Mouse (Mus musculus) gastrocnemius, adult 2 months (tissue): ENCODE data around the gene Hist2h4. TPM values are rescaled to one million over a fixed set of nuclear protein-coding genes. Genes with fewer than 3 reads are reported as not detected.

Source experiments
- DNase-seq: peaks from one replicate; pipeline ENCODE4 v3.0.0; 2022
- H3K27ac ChIP-seq: fragments of 200-600 bp; 2 replicates; pipeline ENCODE4 v1.8.1; 2022; ENCODE audit warnings: mild to moderate bottlenecking
- H3K4me3 ChIP-seq: fragments of 200-600 bp; 2 replicates; pipeline ENCODE4 v1.8.1; 2022; ENCODE audit warnings: mild to moderate bottlenecking, moderate library complexity
- CTCF ChIP-seq: fragments of 200-600 bp; IDR thresholded peaks from 2 replicates; pipeline ENCODE4 v1.8.1; 2022; ENCODE audit warnings: antibody characterized with exemption, mild to moderate bottlenecking, moderate library complexity
- intact Hi-C: fragments of 180-260 bp; cut with DNase I; formaldehyde crosslinking; loops from one replicate; pipeline ENCODE4 v1.15.1; 2025
- total RNA-seq, 2 experiments: library from RNA; stranded (reverse); gene quantifications; 2 replicates each; pipeline ENCODE4 v1.2.3; 2021

The Hist2h4 gene
- total RNA-seq, 2 experiments from 2014 or later: 5.7 to 6.6 TPM

GRCm38 (mm10) chr3:96237904-96238511 lies 25.1 kb downstream of the Hist2h4 start:
- H3K27ac ChIP-seq: no peak overlapping the region
- TF ChIP-seq CTCF: no peak
- H3K4me3 ChIP-seq: peak overlapping the region; percentile 19; the same call in 1 of the 2 replicates
- no peak for DNase-seq
- intact Hi-C loops: loop anchor here (2.0 kb wide), 1 partner anchor 15 kb away; no protein-coding TSS in a partner anchor

DNA sequence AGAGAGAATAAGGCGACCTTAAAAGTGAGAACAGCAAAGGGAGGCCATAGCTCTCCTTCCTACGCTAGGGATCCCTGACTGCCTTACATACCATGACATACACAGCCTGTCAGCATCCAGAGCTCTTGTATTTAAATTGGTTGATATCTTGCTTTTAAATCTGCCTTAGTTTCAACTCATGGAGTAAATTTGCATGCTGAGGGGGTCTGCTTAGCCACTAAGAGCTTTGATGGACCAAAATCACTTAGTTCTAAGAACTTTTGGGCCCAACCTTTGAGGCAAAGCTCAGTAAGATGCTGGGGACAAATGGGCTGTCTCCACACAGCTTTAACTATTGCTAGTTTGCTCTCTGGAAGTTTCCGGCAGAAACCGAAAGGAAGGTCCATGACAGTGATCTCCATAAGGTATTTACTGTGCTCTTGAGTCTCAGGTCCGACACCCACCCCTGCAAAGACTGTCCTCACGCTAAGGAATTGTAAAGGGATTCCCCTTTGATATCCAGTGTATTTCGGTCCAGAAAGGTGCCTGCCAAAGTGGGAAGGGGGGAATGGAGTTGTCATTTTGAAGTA lies 25.7 kb downstream of the Hist2h4 start:
- no peak for DNase-seq
- no peak overlapping the region for H3K27ac ChIP-seq
- TF ChIP-seq CTCF: no peak
- intact Hi-C loops: loop anchor here (2.0 kb wide), 1 partner anchor 15 kb away; no protein-coding TSS in a partner anchor
- H3K4me3 ChIP-seq: no peak overlapping the region

- no peak overlapping the region for H3K4me3 ChIP-seq
- no peak for TF ChIP-seq CTCF
- no peak overlapping the region for H3K27ac ChIP-seq
- intact Hi-C loops: loop anchor here (2.0 kb wide), 1 partner anchor 14 kb away; no protein-coding TSS in a partner anchor
- no peak for DNase-seq
Measured at GRCm38 (mm10) chr3:96236834-96237334, 26.2 kb downstream of the Hist2h4 start.

- Histone ChIP-seq H3K27ac (no peak overlapping the region), H3K4me3 (no peak overlapping the region)
- intact Hi-C loops: loop anchor here (2.0 kb wide), 1 partner anchor 13 kb away; no protein-coding TSS in a partner anchor
- TF ChIP-seq CTCF: no peak
- no peak for DNase-seq
Measured at GRCm38 (mm10) chr3:96235836-96236235, 27.3 kb downstream of the Hist2h4 start.

DNA sequence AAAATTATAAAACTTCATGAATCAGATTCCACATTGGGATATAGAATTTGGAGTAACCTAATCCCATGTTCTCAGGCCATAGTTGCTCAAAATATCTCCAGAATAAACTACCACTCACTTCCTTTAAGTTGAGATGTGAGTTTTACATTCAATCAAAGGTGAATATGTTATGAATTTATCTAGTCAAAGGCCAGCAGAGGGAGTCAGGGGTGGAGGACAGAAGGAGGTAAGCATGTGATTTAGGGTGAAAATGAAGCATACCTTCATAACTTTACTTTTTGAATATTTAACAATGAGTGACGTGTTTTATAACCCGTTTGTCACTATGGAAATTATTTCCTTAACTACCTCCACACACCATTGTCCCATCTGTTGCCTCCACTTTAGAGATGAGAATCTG lies 28.2 kb downstream of the Hist2h4 start:
- H3K4me3 ChIP-seq: no peak overlapping the region
- TF ChIP-seq CTCF: no peak
- no peak overlapping the region for H3K27ac ChIP-seq
- intact Hi-C loops: no loop called here
- DNase-seq: no peak

DNA sequence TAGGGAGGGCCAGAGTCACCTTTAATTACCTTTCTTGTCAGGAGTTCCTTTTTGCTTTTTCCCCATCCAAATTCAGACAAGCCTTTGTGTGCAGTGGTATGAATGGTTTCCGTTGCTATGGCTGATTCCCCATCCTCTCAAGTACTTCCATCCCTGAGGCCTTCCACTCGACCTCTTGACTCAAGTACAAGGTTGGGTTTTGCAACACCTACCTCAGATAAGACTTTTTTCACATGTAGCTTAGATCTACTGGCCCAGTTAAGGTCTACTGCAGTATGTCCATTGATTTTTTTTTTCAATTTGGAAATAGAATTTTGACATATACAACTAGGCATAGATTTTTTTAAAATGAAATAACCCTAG lies 31.4 kb downstream of the Hist2h4 start:
- no peak for DNase-seq
- no peak for TF ChIP-seq CTCF
- Histone ChIP-seq H3K4me3 (no peak overlapping the region), H3K27ac (no peak overlapping the region)
- intact Hi-C loops: no loop called here

- no peak overlapping the region for H3K4me3 ChIP-seq
- no peak for DNase-seq
- intact Hi-C loops: no loop called here
- no peak for TF ChIP-seq CTCF
- 0 out of 2 replicates have a peak overlapping the region, but pooled peaks have one; percentile 20 for H3K27ac ChIP-seq
Measured at GRCm38 (mm10) chr3:96230910-96231757, 32.0 kb downstream of the Hist2h4 start.

- H3K27ac ChIP-seq: no peak overlapping the region
- DNase-seq: no peak
- no peak overlapping the region for H3K4me3 ChIP-seq
- no peak for TF ChIP-seq CTCF
- intact Hi-C loops: no loop called here
Measured at GRCm38 (mm10) chr3:96230404-96230803, 32.7 kb downstream of the Hist2h4 start.

GRCm38 (mm10) chr3:96228828-96229227 lies 34.3 kb downstream of the Hist2h4 start:
- intact Hi-C loops: no loop called here
- H3K4me3 ChIP-seq: no peak overlapping the region
- DNase-seq: no peak
- no peak overlapping the region for H3K27ac ChIP-seq
- TF ChIP-seq CTCF: no peak

DNA sequence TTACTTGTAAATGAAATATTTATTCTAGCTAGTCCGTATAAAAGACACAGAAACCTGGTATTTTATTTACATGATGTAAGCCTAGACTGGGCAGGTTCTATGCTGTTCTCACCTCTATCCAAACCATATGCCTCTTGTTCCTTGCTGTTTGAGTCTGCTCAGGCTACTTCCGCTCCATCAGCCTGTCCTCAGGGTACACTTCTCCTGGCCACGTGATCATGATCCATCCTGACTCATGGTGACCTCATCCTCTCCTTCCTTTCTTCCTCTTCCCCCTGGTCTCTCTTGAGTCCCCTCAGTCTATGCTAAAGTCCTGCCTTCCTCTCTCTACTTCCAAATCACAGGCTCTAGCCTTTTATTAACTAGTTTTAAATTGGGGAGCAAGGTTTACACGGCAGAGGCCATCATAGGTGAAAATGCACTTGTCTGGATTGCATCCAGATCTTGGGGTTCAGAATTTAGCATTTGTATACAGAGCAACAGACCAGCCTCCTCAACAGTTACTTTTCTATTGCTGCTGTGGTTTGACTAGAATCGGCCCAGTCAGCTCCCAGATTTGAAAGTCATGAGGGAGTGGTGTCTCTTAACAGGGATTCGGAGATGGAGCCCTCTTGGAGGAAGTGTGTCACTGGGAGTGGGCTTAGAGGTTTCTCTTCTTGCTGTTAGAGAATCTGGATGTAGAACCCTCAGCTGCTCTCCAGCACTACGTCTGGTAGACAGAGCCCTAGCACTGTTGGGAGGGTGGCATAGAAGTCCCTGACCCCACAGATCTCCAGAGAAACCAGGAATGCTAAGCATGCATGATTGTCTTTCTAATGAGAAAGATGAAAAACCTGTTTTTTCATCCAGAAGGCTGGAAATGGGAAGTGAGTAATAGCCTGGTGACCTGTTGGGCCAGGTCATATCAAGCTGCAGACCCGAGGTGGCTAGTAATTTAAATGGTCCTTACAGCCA lies 36.1 kb downstream of the Hist2h4 start:
- no peak for TF ChIP-seq CTCF
- Histone ChIP-seq H3K27ac (no peak overlapping the region), H3K4me3 (no peak overlapping the region)
- DNase-seq: no peak
- intact Hi-C loops: no loop called here

DNA sequence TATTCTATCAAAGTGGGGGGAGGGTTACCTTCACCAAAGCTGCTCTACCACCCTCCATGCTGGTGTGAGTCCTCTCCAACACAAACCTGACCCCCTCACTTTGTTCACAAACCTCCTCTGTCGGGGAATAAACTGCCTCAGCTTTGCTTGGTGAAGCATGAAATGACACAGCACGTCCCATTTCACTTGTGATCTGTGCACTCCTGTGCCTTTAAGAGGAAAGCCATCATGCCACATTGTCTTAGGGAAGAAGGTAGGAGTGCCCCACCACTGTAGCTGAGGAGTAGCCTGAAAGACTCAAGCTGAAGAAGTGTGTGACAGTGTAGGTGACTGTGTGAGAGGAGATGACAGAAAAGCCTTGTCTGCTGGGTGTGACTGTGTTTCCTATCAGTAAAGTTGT lies 37.7 kb downstream of the Hist2h4 start:
- Histone ChIP-seq H3K27ac (no peak overlapping the region), H3K4me3 (no peak overlapping the region)
- no peak for TF ChIP-seq CTCF
- no peak for DNase-seq
- intact Hi-C loops: no loop called here

- no peak for DNase-seq
- H3K4me3 ChIP-seq: no peak overlapping the region
- intact Hi-C loops: loop anchor here (2.0 kb wide), 1 partner anchor 14 kb away; no protein-coding TSS in a partner anchor
Measured at GRCm38 (mm10) chr3:96222774-96223173, 40.3 kb downstream of the Hist2h4 start.

More at GRCm38 (mm10) chr3:96222774-96223173, 40.3 kb downstream of the Hist2h4 start:
- no peak for TF ChIP-seq CTCF
- peak overlapping the region; percentile 97; the same call in 1 of the 2 replicates for H3K27ac ChIP-seq
